Mouse (Mus musculus) adrenal gland, adult 10 weeks (tissue): ENCODE data around the gene Ush1c. TPM values are rescaled to one million over a fixed set of nuclear protein-coding genes. Genes with fewer than 3 reads are reported as not detected.

Experiments used
- polyA plus RNA-seq: library from polyadenylated mRNA; stranded (reverse); fragments of 350-450 nt; fragmentation: Illumina TruSeq; extraction: RNeasy Lipid Tissue Mini Kit (QIAGEN cat#74804); gene quantifications from one replicate; pipeline ENCODE4 v1.2.3, GENCODE M21; 2014; ENCODE audit warnings: low read depth, low replicate concordance

The Ush1c gene
- polyA plus RNA-seq, result not detected

GRCm38 (mm10) chr7:46238346-46238745 is at the start of gene Ush1c:
Gene Ush1c (minus strand): TSS chr7:46238503.

GRCm38 (mm10) chr7:46240696-46241095 is 2.4 kb upstream of the Ush1c start, which contains the start of gene Otog:
Gene Otog (plus strand): TSS chr7:46240987.

GRCm38 (mm10) chr7:46179431-46180275 is 58.6 kb downstream of the Ush1c start, which contains the start of gene Abcc8:
Gene Abcc8 (minus strand): TSS chr7:46180033.

Other genes with a start within 250 kb of the Ush1c start
- not detected for gene Abcc6, start 208.2 kb downstream of the Ush1c start, polyA plus RNA-seq
- gene Nomo1, start 204.8 kb downstream of the Ush1c start, polyA plus RNA-seq, result 5.0 TPM
- gene Kcnj11, start 137.7 kb downstream of the Ush1c start, polyA plus RNA-seq, result not detected
- not detected for gene Abcc8, start 58.5 kb downstream of the Ush1c start, polyA plus RNA-seq
- not detected for gene Otog, start 2.5 kb upstream of the Ush1c start, polyA plus RNA-seq
- gene Myod1, start 138.0 kb upstream of the Ush1c start, polyA plus RNA-seq, result not detected
- gene Kcnc1, start 158.0 kb upstream of the Ush1c start, polyA plus RNA-seq, result 0.17 TPM